Mouse (Mus musculus) liver, postnatal 0 days (tissue): Measurements from ENCODE around the gene Ankrd60.

Experiments used
- CTCF ChIP-seq: sonication (generic); IDR thresholded peaks from 2 replicates; pipeline ENCODE4 v1.5.1; 2016; ENCODE audit warnings: antibody characterized with exemption, low read depth
- EP300 ChIP-seq: IDR thresholded peaks from 2 replicates; pipeline ENCODE4 v1.6.1; 2016; ENCODE audit warnings: antibody characterized with exemption, low read depth, mild to moderate bottlenecking

DNA sequence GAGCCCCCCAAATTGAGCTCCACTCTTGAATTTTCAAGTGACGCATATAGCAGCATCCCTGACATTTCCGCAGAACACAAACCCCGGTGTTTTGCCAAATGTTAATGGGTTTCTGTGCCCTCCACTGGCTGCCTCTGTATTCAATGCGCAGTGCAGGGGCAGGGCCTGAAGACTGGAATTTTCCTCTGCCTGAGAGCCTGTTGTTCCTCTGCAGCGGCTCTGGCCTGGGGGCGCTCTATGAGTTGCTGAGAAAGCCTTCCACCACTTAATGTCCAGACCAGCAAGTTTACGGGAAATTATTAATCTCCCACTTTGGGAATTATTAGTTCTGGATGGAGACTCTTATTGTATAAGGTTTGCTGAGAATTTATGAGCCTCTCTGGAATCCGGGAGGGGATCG is 14.0 kb downstream of the Ankrd60 start:
- TF ChIP-seq CTCF, result 0 out of 2 replicates have a peak, but pooled peaks have one; percentile 7
- no peak for TF ChIP-seq EP300
